Mouse (Mus musculus): ENCODE measurements at regions not wholly inside any gene's neighbourhood (a gene's known extent, or its start where the extent isn't known, plus 50 kb on each side); places are given as distances from the start of the nearest gene placed in this dataset.

DNA sequence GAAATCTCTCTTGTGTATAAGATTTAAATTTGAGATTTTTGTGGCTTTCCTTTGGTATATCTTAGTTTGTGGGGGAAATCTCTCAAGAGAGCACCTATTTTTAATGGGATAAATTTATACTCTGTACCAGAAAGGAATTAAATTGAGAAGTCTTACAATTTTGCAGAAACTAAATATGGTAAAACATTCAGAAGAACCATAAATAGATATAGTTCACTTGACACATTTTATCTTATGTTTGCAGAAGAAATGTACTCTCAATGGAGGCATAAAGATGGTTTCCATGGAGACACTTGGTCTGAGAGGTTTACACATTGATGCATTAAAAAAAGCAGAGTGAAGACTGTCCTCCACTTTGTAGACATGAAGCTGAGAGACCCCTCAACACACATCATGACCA lies 86.9 kb downstream of the Ndufa10 start:
- no peaks in the 10 kb centered on the region for H3K4me1 ChIP-seq (replicated peaks)
- no peak overlapping the region for H3K4me2 ChIP-seq
- no peak for ATAC-seq (replicated peaks; ENCODE audit: insufficient number of reproducible peaks, insufficient read depth, low FRiP score, low read depth)
- no peaks in the 10 kb centered on the region for H3K9me3 ChIP-seq (replicated peaks)
- H3K27me3 ChIP-seq, result no peaks in the 10 kb centered on the region
- H3K4me3 ChIP-seq, result no peak overlapping the region
- no peak overlapping the region for H3K9ac ChIP-seq
- H3K27ac ChIP-seq, result no peak overlapping the region
- no peaks in the 10 kb centered on the region for H3K36me3 ChIP-seq

DNA sequence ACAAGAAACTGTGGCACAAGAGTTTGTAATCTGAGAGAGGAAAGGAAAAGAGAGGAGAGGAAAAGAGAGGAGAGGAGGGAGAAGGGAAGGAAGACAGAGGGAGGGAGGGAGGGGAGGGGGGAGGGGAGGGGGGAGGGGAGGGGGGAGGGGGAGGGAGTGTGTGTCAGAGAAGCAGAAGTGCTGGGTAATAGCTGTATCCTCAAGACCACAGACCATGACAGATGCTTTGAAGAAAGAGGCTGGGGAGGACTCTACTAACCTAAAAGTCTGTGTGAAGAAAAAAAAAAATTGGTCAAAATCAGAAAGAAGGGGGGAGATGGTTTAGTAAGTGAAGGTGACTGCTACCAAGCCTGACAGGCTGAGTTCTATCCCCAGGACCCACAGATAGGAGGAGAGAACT lies 88.7 kb downstream of the Ndufa10 start:
- no peak for ATAC-seq (replicated peaks; ENCODE audit: insufficient number of reproducible peaks, insufficient read depth, low FRiP score, low read depth)
- H3K9me3 ChIP-seq (replicated peaks), result no peaks in the 10 kb centered on the region

DNA sequence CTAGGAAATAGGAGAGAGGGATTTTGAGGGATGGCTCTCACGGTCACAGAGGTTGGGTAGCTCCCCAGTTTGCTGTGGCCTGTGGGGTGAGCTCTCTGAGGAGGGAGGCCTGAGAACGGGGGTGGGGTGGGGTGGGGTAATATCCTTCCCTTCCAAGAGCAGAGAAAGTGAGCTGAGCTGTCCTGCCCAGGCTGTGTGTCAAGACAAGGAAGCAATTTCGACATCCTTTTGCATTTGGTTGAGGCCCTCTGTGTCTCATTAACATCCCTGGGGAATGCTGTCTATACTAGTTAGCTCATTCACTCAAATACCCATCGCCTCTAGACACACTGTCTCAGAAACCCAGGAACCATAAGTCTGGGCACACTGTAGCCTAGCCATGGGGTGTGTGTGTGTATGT lies 89.9 kb downstream of the Ndufa10 start:
- no peak overlapping the region for H3K4me2 ChIP-seq
- H3K4me1 ChIP-seq (replicated peaks), result peaks cover 18% of the 10 kb centered on the region
- no peak overlapping the region for H3K27ac ChIP-seq
- H3K27me3 ChIP-seq, result no peaks in the 10 kb centered on the region
- no peak overlapping the region for H3K4me3 ChIP-seq
- ATAC-seq (replicated peaks; ENCODE audit: insufficient number of reproducible peaks, insufficient read depth, low FRiP score, low read depth), result no peak
- WGBS, result 59% methylated on average over 4 of the region's 4 CpGs
- H3K9ac ChIP-seq, result no peak overlapping the region
- no peaks in the 10 kb centered on the region for H3K36me3 ChIP-seq
- H3K9me3 ChIP-seq (replicated peaks), result no peaks in the 10 kb centered on the region

More for the DNA sequence above, 88.7 kb downstream of the Ndufa10 start:
- Histone ChIP-seq H3K9ac (no peak overlapping the region), H3K4me2 (no peak overlapping the region), H3K4me1 (replicated peaks) (peaks cover 8% of the 10 kb centered on the region), H3K27ac (no peak overlapping the region), H3K36me3 (no peaks in the 10 kb centered on the region), H3K4me3 (no peak overlapping the region), H3K27me3 (no peaks in the 10 kb centered on the region)

DNA sequence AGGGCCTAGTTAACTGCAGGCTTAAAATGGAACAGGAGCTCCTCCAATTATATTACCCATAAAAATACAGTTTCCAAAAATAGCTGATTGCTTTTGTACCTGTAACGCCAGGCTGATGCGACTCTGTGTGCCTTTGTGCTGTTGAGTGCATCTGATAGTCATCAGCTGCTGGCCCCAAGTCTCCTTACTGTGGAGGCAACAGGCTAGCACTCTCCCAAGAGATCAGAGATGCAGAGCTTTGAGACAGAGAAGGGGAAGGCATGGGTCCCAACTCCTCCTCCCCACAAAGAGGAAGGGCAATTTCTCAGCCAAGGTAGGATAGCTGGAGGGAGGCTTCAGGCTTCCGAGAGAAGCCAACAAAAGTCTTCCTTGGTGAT lies 94.2 kb downstream of the Ndufa10 start:
- Histone ChIP-seq H3K36me3 (no peaks in the 10 kb centered on the region), H3K27me3 (no peaks in the 10 kb centered on the region), H3K27ac (peak overlapping the region; percentile 86), H3K4me1 (replicated peaks) (peaks cover 38% of the 10 kb centered on the region), H3K9ac (0 out of 2 replicates have a peak overlapping the region, but pooled peaks have one; percentile 5), H3K4me2 (peak overlapping the region; percentile 24; the same call in 1 of the 2 replicates), H3K9me3 (replicated peaks) (no peaks in the 10 kb centered on the region), H3K4me3 (no peak overlapping the region)
- 24% methylated on average over 3 of the region's 3 CpGs for WGBS
- ATAC-seq (replicated peaks; ENCODE audit: insufficient number of reproducible peaks, insufficient read depth, low FRiP score, low read depth), result peak; percentile 23; the same call in 1 of the 2 replicates

DNA sequence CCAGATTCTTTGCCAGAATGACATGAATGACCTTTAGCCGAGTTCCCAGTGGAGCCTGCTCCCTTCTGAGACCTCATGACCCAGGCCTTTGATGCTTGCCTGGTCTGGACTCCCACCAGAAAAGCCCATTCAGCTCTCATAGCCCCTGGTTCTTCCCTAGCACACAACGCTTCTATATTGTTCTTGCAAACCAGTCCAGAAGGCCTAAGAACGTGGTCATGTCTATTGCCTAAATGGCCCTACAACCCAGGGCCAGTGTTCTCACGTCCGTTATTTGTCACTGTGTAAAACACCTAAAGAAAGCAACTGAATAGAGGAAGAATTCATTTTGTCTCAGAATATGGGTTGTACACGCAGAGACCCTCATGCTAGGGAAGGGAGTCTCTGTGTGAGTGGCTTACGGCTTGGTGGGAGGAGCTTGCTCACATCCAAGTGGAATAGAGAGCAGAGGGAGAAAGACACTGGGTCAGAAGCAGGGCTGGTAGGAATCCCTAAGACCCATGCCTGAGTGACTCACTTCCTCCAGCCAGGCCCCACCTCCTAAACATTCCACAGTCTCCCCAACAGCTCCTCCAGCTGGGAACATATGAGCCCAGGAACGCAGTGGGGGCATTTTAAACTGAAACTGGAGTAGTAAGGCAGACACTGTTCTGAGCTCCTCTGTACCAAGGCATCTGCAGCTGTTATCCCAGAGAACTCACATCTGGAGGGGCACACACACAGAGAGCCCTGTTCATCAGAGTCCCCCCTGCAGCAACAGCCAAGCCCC lies 94.7 kb downstream of the Ndufa10 start:
- no peaks in the 10 kb centered on the region for H3K36me3 ChIP-seq
- no peak overlapping the region for H3K4me3 ChIP-seq
- ATAC-seq (replicated peaks; ENCODE audit: insufficient number of reproducible peaks, insufficient read depth, low FRiP score, low read depth), result peak; percentile 69
- WGBS, result 61% methylated on average over 8 of the region's 8 CpGs
- H3K27ac ChIP-seq, result peak overlapping the region; percentile 86
- H3K9ac ChIP-seq, result no peak overlapping the region
- no peaks in the 10 kb centered on the region for H3K9me3 ChIP-seq (replicated peaks)
- H3K4me1 ChIP-seq (replicated peaks), result peaks cover 38% of the 10 kb centered on the region
- peak overlapping the region; percentile 24; the same call in 1 of the 2 replicates for H3K4me2 ChIP-seq
- no peaks in the 10 kb centered on the region for H3K27me3 ChIP-seq

DNA sequence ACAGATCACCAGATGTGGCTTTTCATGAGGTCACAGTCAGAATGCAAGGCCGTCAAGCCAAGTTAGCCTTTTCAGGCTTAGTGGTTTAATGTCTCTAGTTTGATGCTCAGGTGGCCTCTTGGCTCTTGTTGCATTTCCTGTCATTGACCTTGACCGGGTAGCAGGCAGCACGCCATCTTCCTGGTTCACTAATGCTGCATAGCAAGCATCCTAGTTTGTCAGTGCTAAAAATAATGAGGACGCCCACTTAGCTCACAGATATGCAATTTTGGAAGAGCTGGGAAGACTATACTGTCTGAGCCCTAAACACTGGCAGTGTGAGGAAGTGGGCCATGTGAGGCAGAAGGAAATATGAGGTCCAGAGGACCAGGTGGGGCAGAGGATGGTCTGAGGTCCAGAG lies 97.2 kb downstream of the Ndufa10 start:
- Histone ChIP-seq H3K4me3 (no peak overlapping the region), H3K9ac (no peak overlapping the region), H3K27me3 (no peaks in the 10 kb centered on the region), H3K9me3 (replicated peaks) (no peaks in the 10 kb centered on the region), H3K4me2 (no peak overlapping the region), H3K36me3 (no peaks in the 10 kb centered on the region), H3K4me1 (replicated peaks) (peaks cover 45% of the 10 kb centered on the region), H3K27ac (peak overlapping the region; percentile 87)
- ATAC-seq (replicated peaks; ENCODE audit: insufficient number of reproducible peaks, insufficient read depth, low FRiP score, low read depth), result no peak; the same call in 1 of the 2 replicates
- 31% methylated on average over 4 of the region's 4 CpGs for WGBS

DNA sequence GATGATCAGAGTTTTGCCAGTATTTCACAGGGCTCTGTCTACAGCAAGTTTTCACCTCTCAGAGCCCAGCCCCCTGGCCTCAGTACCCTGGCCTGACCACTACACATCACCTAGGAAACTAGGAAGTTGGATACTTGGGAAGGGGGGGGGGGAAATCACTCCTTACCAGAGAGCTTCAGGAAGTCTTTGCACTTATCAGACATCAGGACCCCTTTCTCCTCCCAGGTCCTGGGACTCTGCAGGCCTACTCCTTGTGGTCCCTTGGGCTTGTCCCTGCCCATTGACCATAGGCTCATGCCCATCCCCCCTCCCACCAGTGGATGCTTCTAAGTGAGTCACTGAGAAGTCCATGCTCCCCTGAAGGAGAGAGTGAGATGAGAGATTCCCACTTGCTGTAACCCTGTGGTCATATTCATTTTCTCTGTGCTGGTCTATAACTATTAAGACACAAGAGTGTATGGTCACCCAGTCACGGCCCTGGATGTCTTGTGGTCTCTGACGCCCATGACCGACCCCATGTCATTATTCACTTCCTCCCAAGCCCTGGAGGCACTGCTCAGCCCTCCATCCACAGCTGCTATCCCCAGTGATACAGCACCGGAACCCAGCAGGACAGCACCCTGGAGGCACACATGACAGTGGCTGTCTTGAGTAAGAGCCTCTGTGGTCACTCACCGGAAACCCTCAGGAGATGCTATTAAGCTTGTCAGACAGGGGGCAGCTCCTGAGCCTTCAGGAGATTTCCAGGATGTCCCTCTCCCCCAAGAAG lies 101.3 kb downstream of the Ndufa10 start:
- H3K9me3 ChIP-seq (replicated peaks), result no peaks in the 10 kb centered on the region
- no peaks in the 10 kb centered on the region for H3K36me3 ChIP-seq
- H3K27ac ChIP-seq, result no peak overlapping the region
- no peak overlapping the region for H3K4me2 ChIP-seq
- peaks cover 28% of the 10 kb centered on the region for H3K4me1 ChIP-seq (replicated peaks)
- H3K27me3 ChIP-seq, result no peaks in the 10 kb centered on the region
- 86% methylated on average over 5 of the region's 5 CpGs for WGBS
- no peak overlapping the region for H3K4me3 ChIP-seq
- no peak for ATAC-seq (replicated peaks; ENCODE audit: insufficient number of reproducible peaks, insufficient read depth, low FRiP score, low read depth)
- no peak overlapping the region for H3K9ac ChIP-seq

DNA sequence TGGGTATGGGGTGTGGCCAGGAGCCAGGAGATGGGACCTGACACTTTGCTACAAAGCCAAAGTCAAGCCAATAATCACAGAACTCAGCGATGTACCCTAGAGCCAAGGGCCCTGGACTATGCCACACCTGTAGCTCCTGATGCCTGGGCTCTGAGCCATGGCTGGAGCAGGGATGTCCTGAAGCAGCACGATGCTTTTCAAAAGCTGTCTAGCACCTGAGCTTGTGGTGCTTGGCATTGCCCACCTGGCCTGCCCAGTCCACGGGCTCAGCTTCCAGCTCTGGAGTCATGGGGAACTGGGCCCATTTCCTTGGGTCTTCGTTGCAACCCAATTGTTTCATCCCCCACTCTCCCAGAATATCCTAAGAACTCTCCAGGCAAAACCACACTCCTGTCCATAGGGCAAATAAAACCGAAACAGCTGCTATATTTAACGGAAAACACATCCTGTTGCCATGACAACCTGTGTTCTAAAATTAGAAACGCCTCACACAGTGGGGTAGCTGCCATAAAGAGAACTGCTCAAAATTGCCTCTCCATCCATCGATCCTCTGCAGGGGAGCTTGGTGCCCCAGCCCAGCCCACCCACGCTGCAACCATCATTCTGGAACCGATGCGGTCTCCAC lies 102.2 kb downstream of the Ndufa10 start:
- H3K27me3 ChIP-seq, result no peaks in the 10 kb centered on the region
- H3K36me3 ChIP-seq, result no peaks in the 10 kb centered on the region
- ATAC-seq (replicated peaks; ENCODE audit: insufficient number of reproducible peaks, insufficient read depth, low FRiP score, low read depth), result no peak
- WGBS, result 45% methylated on average over 11 of the region's 11 CpGs
- H3K4me2 ChIP-seq, result no peak overlapping the region
- H3K27ac ChIP-seq, result no peak overlapping the region
- no peak overlapping the region for H3K4me3 ChIP-seq
- no peaks in the 10 kb centered on the region for H3K9me3 ChIP-seq (replicated peaks)
- no peak overlapping the region for H3K9ac ChIP-seq
- peaks cover 21% of the 10 kb centered on the region for H3K4me1 ChIP-seq (replicated peaks)

DNA sequence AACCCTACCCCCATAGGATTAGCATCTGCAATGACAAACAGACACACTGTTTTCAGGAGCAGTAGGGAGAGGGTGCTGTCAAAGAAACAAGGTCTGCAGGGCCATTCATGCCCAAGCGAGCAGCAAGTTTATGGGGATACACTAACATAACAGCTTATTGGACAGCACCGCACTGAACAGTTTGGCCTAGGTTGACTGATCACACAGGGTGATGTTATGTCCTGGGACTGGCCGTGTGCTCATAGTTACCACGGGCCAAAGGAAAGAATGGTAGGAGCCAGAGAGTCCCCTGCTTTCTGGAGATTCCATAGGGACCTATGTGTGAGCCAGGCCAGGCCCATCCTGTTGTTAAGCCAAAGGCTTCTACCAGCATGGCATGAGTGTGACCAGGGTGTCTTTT lies 102.8 kb downstream of the Ndufa10 start:
- Histone ChIP-seq H3K27ac (no peak overlapping the region), H3K4me2 (no peak overlapping the region), H3K4me3 (no peak overlapping the region), H3K9me3 (replicated peaks) (no peaks in the 10 kb centered on the region), H3K9ac (no peak overlapping the region), H3K4me1 (replicated peaks) (peaks cover 14% of the 10 kb centered on the region), H3K36me3 (no peaks in the 10 kb centered on the region), H3K27me3 (no peaks in the 10 kb centered on the region)
- no peak for ATAC-seq (replicated peaks; ENCODE audit: insufficient number of reproducible peaks, insufficient read depth, low FRiP score, low read depth)
- 96% methylated on average over 4 of the region's 4 CpGs for WGBS

DNA sequence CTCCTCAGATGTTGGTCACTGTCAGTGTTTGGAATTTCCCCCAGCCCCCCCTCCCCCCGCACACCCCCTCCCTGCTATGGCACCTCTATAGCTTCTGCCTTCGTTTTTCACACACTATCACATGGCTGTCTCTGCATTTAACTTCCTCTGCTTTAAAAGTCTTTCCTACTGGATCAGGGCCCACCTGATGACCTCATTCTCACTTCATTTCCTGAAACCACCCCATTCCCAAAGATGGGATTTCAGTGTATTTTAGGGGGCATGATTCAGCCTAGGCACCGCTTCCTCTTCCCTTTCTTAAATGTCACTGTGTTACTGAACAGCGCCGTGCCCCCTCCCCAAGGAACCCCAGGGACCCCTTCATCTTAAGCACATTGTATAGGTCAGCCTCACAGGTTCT lies 103.7 kb downstream of the Ndufa10 start:
- H3K36me3 ChIP-seq, result no peaks in the 10 kb centered on the region
- no peak overlapping the region for H3K4me3 ChIP-seq
- H3K27ac ChIP-seq, result no peak overlapping the region
- no peak overlapping the region for H3K4me2 ChIP-seq
- peaks cover 11% of the 10 kb centered on the region for H3K4me1 ChIP-seq (replicated peaks)
- no peaks in the 10 kb centered on the region for H3K27me3 ChIP-seq
- no peak overlapping the region for H3K9ac ChIP-seq
- 75% methylated on average over 5 of the region's 5 CpGs for WGBS
- ATAC-seq (replicated peaks; ENCODE audit: insufficient number of reproducible peaks, insufficient read depth, low FRiP score, low read depth), result no peak
- no peaks in the 10 kb centered on the region for H3K9me3 ChIP-seq (replicated peaks)

DNA sequence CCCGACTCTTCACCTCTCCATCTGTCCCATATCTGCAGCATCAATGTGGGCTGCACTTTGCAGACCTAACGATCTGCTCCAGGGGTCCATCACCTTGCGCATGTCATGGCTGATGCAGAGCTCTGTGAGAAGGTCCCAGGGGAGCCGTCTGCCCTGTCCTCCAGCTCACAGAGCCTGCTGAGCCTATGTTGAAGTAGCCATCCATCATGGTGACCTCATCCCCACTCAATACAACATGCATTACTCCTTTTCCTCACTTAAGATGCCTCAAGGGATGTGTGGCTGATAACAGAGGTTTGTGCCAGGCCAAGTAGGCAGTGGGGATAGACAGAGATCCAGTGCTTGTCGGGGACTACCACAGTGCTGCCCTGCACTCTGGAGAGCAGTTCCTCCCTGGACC lies 107.4 kb downstream of the Ndufa10 start:
- Histone ChIP-seq H3K9me3 (replicated peaks) (no peaks in the 10 kb centered on the region), H3K27ac (no peak overlapping the region), H3K4me2 (no peak overlapping the region), H3K4me1 (replicated peaks) (0 out of 2 replicates have a peak, but pooled peaks cover 2% of the 10 kb centered on the region), H3K9ac (no peak overlapping the region), H3K36me3 (no peaks in the 10 kb centered on the region), H3K27me3 (0 out of 2 replicates have a peak, but pooled peaks cover 3% of the 10 kb centered on the region), H3K4me3 (no peak overlapping the region)
- 67% methylated on average over 5 of the region's 5 CpGs for WGBS
- ATAC-seq (replicated peaks; ENCODE audit: insufficient number of reproducible peaks, insufficient read depth, low FRiP score, low read depth), result no peak; the same call in 1 of the 2 replicates
